Mouse (Mus musculus) liver, adult 2 months (tissue): ENCODE measurements around the gene Atat1. TPM values are rescaled to one million over a fixed set of nuclear protein-coding genes. Genes with fewer than 3 reads are reported as not detected.

Experiments
- DNase-seq: peaks from one replicate; pipeline ENCODE4 v3.0.0-alpha.2; 2011; ENCODE audit warnings: low read depth, low spot score; ENCODE audit errors: extremely low read depth
- H3K27ac ChIP-seq: fragments of 200-500 bp; replicated peaks from 2 replicates; pipeline ENCODE4 v1.5.1; 2012; ENCODE audit warnings: low read depth, mild to moderate bottlenecking, control low read depth, inconsistent platforms, low read length; ENCODE audit not compliant: insufficient read depth
- H3K27me3 ChIP-seq: fragments of 200-500 bp; 2 replicates; pipeline ENCODE4 v1.6.1; 2012; ENCODE audit warnings: mild to moderate bottlenecking, moderate library complexity, low read length, inconsistent platforms; ENCODE audit not compliant: control insufficient read depth, insufficient read depth
- H3K36me3 ChIP-seq: fragments of 200-500 bp; 2 replicates; pipeline ENCODE4 v1.6.1; 2012; ENCODE audit warnings: low read length, inconsistent platforms; ENCODE audit not compliant: control insufficient read depth, insufficient read depth
- H3K4me1 ChIP-seq: fragments of 200-500 bp; 2 replicates; pipeline ENCODE4 v1.6.1; 2011; ENCODE audit warnings: low read length; ENCODE audit not compliant: control insufficient read depth, insufficient read depth
- H3K4me3 ChIP-seq: fragments of 200-500 bp; 2 replicates; pipeline ENCODE4 v1.5.1; 2011; ENCODE audit warnings: low read depth, mild to moderate bottlenecking, control low read depth, low read length, moderate library complexity; ENCODE audit not compliant: insufficient read depth
- H3K79me2 ChIP-seq: fragments of 200-500 bp; 2 replicates; pipeline ENCODE4 v1.6.1; 2012; ENCODE audit warnings: inconsistent platforms, mild to moderate bottlenecking, low read length, moderate library complexity; ENCODE audit not compliant: control insufficient read depth, insufficient read depth
- H3K9ac ChIP-seq: fragments of 200-500 bp; 2 replicates; pipeline ENCODE4 v1.6.1; 2012; ENCODE audit warnings: low read depth, mild to moderate bottlenecking, control low read depth, inconsistent platforms, low read length
- CTCF ChIP-seq: fragments of 200-500 bp; IDR thresholded peaks from 2 replicates; pipeline ENCODE4 v1.5.1; 2011; ENCODE audit warnings: low read depth, low read length, control low read depth
- POLR2A ChIP-seq: fragments of 200-500 bp; IDR thresholded peaks from 2 replicates; pipeline ENCODE4 v1.6.1; 2011; ENCODE audit warnings: low read length, control low read depth; ENCODE audit not compliant: insufficient read depth; ENCODE audit errors: extremely low read depth
- WGBS: fragments of 180-500 bp; shearing (Covaris S2); methylation state at CpG from one replicate; pipeline ENCODE4 v1.1.7; 2018; 5-methylcytosine and 5-hydroxymethylcytosine counted together
- polyA plus RNA-seq: library from polyadenylated mRNA; depleted of rRNA; stranded (reverse); fragments of >200 nt; gene quantifications from 2 replicates; pipeline ENCODE4 v1.2.3, GENCODE M21; 2012
- total RNA-seq: library from RNA; depleted of rRNA; stranded (reverse); fragments of >200 nt; gene quantifications from 2 replicates; pipeline ENCODE4 v1.2.3, GENCODE M21; 2014

Atat1 gene
- total and polyA plus RNA-seq, 2 experiments = 12.1 to 47.5 TPM

DNA sequence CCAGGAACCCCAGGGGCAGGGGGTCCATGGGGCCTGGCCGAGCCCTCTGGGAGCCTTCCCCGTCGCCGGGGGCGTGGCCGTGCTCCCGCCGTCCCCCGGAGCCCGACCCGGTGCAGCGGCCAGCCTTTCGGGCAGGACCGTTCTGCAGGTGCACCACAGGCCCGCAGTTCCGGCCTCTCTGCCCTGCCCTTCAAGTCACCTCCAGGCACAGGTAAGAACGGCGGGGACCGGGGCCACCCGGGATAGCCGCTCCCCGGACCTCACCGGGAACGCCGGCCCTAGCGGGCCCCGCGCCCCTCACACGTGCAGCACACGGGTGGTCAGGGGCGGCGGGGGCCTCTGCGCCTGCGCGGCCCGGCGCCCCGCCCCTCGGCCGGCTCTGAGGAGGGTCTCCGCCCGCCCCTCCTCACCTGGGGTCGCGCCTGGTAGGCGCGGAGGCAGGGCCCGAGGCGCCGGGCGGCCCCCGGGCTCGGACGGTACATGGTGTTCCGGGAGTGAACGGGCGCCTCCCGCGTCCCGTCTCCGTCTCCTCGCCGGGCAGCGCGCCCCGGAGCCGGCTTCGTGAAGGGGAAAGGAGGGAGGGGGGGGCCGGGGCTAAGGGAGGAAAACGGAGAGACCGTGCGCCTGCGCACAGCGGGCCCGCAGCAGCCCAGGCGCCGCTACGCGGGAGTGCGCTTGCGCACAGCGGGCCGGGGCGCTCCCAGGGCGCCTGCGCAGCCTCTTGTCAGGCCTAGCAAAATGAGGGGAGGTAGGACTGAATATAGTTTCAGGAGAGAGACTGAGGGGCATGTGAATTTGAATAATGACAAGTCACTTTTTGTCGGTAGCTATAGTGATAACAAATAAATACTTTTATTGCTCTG is 12.9 kb downstream of the Atat1 start, which contains the start of gene 2310061I04Rik:
Gene 2310061I04Rik, minus strand, starts transcription at position 651 of the 863 bp plus-strand sequence.
- DNase-seq = peak; percentile 67
- Histone ChIP-seq H3K27ac (peak within 1 kb of the TSS; percentile 82), H3K9ac (peak within 1 kb of the TSS; percentile 92), H3K27me3 (no peaks in the 10 kb centered on the region), H3K4me1 (peaks cover 7% of the 10 kb centered on the region), H3K4me3 (peak within 1 kb of the TSS; percentile 85), H3K36me3 (peaks cover 7% of the 10 kb centered on the region), H3K79me2 (peaks cover 2% of the 10 kb centered on the region; the same call in 1 of the 2 replicates)
- under 1% methylated on average over 80 of the region's 86 CpGs for WGBS
- TF ChIP-seq POLR2A (no peak), CTCF (no peak)

DNA sequence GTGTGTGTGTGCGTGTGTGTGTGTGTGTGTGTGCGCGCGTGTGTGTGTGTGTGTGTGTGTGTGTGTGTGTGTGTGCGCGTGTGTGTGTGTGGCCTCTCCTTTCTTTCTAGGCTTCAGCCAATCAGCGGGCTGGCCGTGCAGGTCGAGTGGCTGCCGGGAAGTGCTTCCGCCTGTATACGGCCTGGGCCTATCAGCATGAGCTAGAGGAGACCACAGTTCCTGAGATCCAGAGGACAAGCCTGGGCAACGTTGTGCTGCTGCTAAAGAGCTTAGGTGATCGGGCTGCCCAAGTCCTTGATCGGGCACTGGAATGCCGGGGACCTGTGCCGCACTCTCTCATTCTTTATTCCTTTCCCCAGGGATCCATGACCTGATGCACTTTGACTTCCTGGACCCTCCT is 22.1 kb downstream of the Atat1 start:
- no peak for DNase-seq
- no peaks in the 10 kb centered on the region for H3K4me1 ChIP-seq
- 78% methylated on average over 17 of the region's 17 CpGs for WGBS
- H3K9ac ChIP-seq = no peak overlapping the region
- H3K36me3 ChIP-seq = peaks cover 41% of the 10 kb centered on the region; the same call in 1 of the 2 replicates
- H3K27ac ChIP-seq = no peak overlapping the region
- no peaks in the 10 kb centered on the region for H3K27me3 ChIP-seq
- TF ChIP-seq POLR2A (no peak), CTCF (no peak)
- no peak overlapping the region for H3K4me3 ChIP-seq
- H3K79me2 ChIP-seq = no peaks in the 10 kb centered on the region

DNA sequence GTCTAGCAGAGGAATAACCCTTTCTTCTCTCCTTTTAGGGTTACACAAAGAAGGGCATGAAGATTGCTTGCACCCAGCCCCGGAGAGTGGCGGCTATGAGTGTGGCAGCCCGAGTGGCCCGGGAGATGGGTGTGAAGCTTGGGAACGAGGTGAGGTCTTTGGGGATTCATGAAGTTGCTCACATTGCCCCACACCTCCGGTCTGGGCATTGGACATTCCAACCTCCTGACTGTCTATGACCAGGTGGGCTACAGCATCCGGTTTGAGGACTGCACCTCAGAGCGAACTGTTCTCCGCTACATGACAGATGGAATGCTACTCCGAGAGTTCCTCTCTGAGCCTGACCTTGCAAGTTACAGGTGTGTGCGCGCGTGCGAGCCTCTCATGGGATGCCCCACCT is 26.1 kb downstream of the Atat1 start:
- Histone ChIP-seq H3K9ac (no peak overlapping the region), H3K4me3 (no peak overlapping the region), H3K27ac (no peak overlapping the region), H3K79me2 (0 out of 2 replicates have a peak, but pooled peaks cover 3% of the 10 kb centered on the region), H3K4me1 (peaks cover 8% of the 10 kb centered on the region), H3K27me3 (no peaks in the 10 kb centered on the region), H3K36me3 (peaks cover 18% of the 10 kb centered on the region; the same call in 1 of the 2 replicates)
- TF ChIP-seq CTCF (no peak), POLR2A (no peak)
- DNase-seq = no peak
- WGBS = 97% methylated on average over 14 of the region's 14 CpGs

DNA sequence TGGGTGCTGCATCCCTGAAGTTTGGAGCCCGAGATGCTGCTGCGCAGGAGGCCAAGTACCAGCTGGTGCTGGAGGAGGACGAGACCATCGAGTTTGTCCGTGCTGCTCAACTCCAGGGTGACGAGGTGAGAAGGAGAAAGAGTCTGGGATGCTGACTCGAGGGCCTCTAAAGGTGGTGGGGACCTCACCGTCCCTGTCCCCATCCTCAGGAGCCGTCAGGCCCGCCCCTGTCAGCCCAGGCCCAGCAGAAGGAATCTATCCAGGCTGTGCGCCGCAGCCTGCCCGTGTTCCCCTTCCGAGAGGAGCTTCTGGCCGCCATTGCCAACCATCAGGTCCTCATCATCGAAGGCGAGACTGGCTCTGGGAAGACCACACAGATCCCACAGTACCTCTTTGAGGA is 27.0 kb downstream of the Atat1 start:
- Histone ChIP-seq H3K4me1 (peaks cover 8% of the 10 kb centered on the region), H3K27ac (no peak overlapping the region), H3K36me3 (peaks cover 17% of the 10 kb centered on the region; the same call in 1 of the 2 replicates), H3K4me3 (no peak overlapping the region), H3K27me3 (no peaks in the 10 kb centered on the region), H3K79me2 (0 out of 2 replicates have a peak, but pooled peaks cover 3% of the 10 kb centered on the region), H3K9ac (no peak overlapping the region)
- WGBS = 95% methylated on average over 17 of the region's 17 CpGs
- TF ChIP-seq POLR2A = no peak
- no peak for TF ChIP-seq CTCF
- no peak for DNase-seq

DNA sequence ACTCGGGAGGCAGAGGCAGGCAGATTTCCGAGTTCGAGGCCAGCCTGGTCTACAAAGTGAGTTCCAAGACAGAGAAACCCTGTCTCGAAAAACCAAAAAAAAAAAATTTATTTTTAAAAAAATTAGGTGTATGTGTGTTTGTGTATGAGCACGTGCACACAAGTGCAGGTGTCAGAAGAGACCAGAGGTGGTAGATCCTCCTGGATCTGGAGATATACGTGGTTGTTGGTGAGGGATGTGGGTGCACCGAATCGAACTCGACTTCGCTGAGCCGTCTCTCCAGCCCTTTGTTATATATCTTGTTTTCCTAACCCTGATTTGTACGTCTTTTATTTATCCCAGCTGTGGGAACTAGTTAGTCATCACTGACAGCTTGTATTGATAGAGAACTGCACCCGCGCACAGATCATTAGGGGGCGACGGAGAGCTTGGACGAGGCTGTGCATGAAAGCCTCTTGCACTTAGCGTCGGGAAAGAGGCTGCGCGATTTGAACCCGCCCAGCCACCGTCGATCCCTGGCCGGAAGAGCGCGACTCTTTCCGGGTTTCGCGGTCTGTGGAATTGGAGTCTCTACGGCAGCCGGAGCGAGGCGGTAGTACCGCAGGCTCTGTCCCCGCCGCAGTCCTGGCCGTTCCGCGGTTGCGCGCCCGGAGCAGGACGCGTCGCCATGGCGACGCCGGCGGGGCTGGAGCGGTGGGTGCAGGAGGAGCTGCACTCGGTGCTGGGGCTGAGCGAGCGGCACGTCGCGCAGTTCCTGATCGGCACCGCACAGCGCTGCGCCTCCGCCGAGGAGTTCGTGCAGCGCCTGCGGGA is 30.4 kb downstream of the Atat1 start, which contains the start of gene Dhx16:
Gene Dhx16, plus strand, starts transcription at position 575 of the 813 bp plus-strand sequence.
- peaks cover 9% of the 10 kb centered on the region; the same call in 1 of the 2 replicates for H3K36me3 ChIP-seq
- DNase-seq = peak; percentile 86
- TF ChIP-seq POLR2A = peak; percentile 56; the same call in 1 of the 2 replicates
- peak; percentile 88 for TF ChIP-seq CTCF
- H3K4me1 ChIP-seq = peaks cover 8% of the 10 kb centered on the region
- H3K27ac ChIP-seq = peak within 1 kb of the TSS; percentile 53
- H3K4me3 ChIP-seq = peak within 1 kb of the TSS; percentile 82
- WGBS = 6% methylated on average over 66 of the region's 66 CpGs
- H3K9ac ChIP-seq = peak within 1 kb of the TSS; percentile 94
- no peaks in the 10 kb centered on the region for H3K27me3 ChIP-seq
- H3K79me2 ChIP-seq = 0 out of 2 replicates have a peak, but pooled peaks cover 3% of the 10 kb centered on the region
